Mouse (Mus musculus) liver, embryonic 16.5 days (tissue): Measurements from ENCODE around the gene Pik3r5. TPM values are rescaled to one million over a fixed set of nuclear protein-coding genes. Genes with fewer than 3 reads are reported as not detected.

Source experiments
- ATAC-seq: fragments of 200-750 bp; cut with Nextera tagmentation; 2 replicates; pipeline ENCODE4 v1.8.0; 2017; ENCODE audit warnings: low read depth, mild to moderate bottlenecking, moderate number of reproducible peaks, moderate library complexity
- H3K27ac ChIP-seq: fragments of 300-500 bp; sonication (generic); 2 replicates; pipeline ENCODE4 v1.5.1; 2014; ENCODE audit warnings: mild to moderate bottlenecking, low read length
- H3K27me3 ChIP-seq: fragments of 300-500 bp; sonication (generic); 2 replicates; pipeline ENCODE4 v1.6.1; 2014; ENCODE audit warnings: low read depth, low read length, mixed read lengths; ENCODE audit not compliant: control insufficient read depth, insufficient read depth
- H3K36me3 ChIP-seq: fragments of 300-500 bp; sonication (generic); 2 replicates; pipeline ENCODE4 v1.6.1; 2014; ENCODE audit warnings: mild to moderate bottlenecking; ENCODE audit not compliant: control insufficient read depth, insufficient read depth
- H3K4me1 ChIP-seq: fragments of 300-500 bp; sonication (generic); 2 replicates; pipeline ENCODE4 v1.6.1; 2014; ENCODE audit warnings: low read depth, low read length, mixed read lengths; ENCODE audit not compliant: control insufficient read depth
- H3K4me2 ChIP-seq: fragments of 300-500 bp; sonication (generic); 2 replicates; pipeline ENCODE4 v1.6.1; 2014; ENCODE audit warnings: low read depth, low read length, mixed read lengths
- H3K4me3 ChIP-seq: fragments of 300-500 bp; sonication (generic); 2 replicates; pipeline ENCODE4 v1.5.1; 2014; ENCODE audit warnings: low read depth, mild to moderate bottlenecking, low read length
- H3K9ac ChIP-seq: fragments of 300-500 bp; sonication (generic); 2 replicates; pipeline ENCODE4 v1.6.1; 2014; ENCODE audit warnings: low read depth, low read length
- H3K9me3 ChIP-seq: fragments of 300-500 bp; sonication (generic); replicated peaks from 2 replicates; pipeline ENCODE4 v1.6.1; 2016; ENCODE audit warnings: low read length; ENCODE audit not compliant: control insufficient read depth
- WGBS: fragments of 180-500 bp; shearing (Covaris S2); extraction: QIAGEN DNeasy Blood & Tissue Kit; methylation state at CpG from one replicate; pipeline ENCODE4 v1.1.7; 2014; ENCODE audit not compliant: insufficient replicate concordance; 5-methylcytosine and 5-hydroxymethylcytosine counted together
- polyA plus RNA-seq: library from polyadenylated mRNA; unstranded; fragments of >200 nt; fragmentation: Nextera tagmentation; extraction: Ambion mirVana; gene quantifications from 2 replicates; pipeline ENCODE4 v1.2.1, GENCODE M21; 2015

Pik3r5 gene
- polyA plus RNA-seq, 1 experiment from 2014 or later: 0.65 TPM

DNA sequence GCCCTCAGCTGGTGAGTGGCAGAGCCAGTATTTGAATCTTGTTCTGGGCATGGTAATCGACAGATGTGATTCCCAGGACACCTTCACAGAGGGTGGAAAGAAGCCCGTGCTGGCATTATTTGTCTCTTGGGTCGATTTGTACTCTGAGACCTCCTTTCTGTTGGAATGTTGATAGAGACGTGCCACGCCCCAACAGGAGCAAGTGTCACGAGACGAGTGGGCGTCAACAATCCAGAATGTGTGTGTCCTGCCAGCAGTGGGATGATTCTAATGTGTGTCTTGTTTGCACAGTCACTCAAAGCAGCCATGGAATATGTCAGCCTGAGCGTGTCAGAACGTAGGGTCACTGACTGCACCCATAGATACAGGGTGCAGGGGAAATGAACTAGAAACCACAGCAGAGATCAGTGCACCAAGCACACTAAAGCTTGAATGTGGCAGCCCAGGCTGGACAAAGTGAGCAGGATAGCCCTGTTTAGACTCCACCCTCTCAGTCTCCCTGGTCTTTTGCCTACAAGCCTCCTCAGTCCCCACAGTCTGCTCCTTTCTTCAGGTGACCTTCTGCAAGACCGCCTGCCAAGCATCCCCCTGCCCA lies 100.1 kb downstream of the Pik3r5 start:
- Histone ChIP-seq H3K9ac (no peak overlapping the region), H3K4me3 (no peak overlapping the region), H3K9me3 (no peaks in the 10 kb centered on the region), H3K4me1 (no peaks in the 10 kb centered on the region), H3K36me3 (no peaks in the 10 kb centered on the region), H3K27me3 (no peaks in the 10 kb centered on the region), H3K4me2 (no peak overlapping the region), H3K27ac (no peak overlapping the region)
- 53% methylated on average over 11 of the region's 11 CpGs for WGBS
- ATAC-seq: no peak

GRCm38 (mm10) chr11:68532773-68533172 lies 100.9 kb downstream of the Pik3r5 start:
- Histone ChIP-seq H3K4me3 (no peak overlapping the region), H3K27me3 (no peaks in the 10 kb centered on the region), H3K36me3 (no peaks in the 10 kb centered on the region), H3K9ac (no peak overlapping the region), H3K9me3 (no peaks in the 10 kb centered on the region), H3K4me2 (no peak overlapping the region), H3K27ac (no peak overlapping the region), H3K4me1 (no peaks in the 10 kb centered on the region)
- WGBS: 56% methylated on average over 5 of the region's 5 CpGs
- ATAC-seq: no peak

GRCm38 (mm10) chr11:68533971-68534475 lies 102.1 kb downstream of the Pik3r5 start:
- Histone ChIP-seq H3K9me3 (no peaks in the 10 kb centered on the region), H3K36me3 (no peaks in the 10 kb centered on the region), H3K27me3 (no peaks in the 10 kb centered on the region), H3K4me3 (no peak overlapping the region), H3K4me1 (no peaks in the 10 kb centered on the region), H3K4me2 (no peak overlapping the region), H3K27ac (no peak overlapping the region), H3K9ac (no peak overlapping the region)
- no peak for ATAC-seq
- 67% methylated on average over 6 of the region's 6 CpGs for WGBS

DNA sequence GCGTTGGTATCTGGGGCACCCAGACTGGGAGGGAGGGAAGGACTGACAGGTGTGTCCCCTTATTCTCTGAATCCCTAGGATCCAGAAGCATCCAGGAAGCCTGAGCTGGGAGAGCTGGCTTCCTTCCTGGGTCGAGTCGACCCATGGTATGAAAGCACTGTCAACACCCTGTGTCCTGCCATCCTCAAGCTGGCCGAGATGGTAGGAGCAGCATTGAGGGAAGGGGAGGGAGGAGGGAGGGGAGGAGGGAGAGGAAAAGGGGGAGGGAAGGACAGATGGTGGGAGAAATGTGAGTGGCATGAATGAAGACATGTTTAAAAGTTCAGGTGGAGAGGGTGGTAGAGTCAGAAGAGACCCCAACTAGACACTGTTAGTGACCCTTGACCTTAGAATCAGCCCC lies 104.1 kb downstream of the Pik3r5 start:
- no peak overlapping the region for H3K9ac ChIP-seq
- ATAC-seq: no peak
- H3K36me3 ChIP-seq: no peaks in the 10 kb centered on the region
- no peak overlapping the region for H3K27ac ChIP-seq
- WGBS: 48% methylated on average over 4 of the region's 4 CpGs
- H3K4me1 ChIP-seq: no peaks in the 10 kb centered on the region; the same call in 1 of the 2 replicates
- no peaks in the 10 kb centered on the region for H3K27me3 ChIP-seq
- H3K4me3 ChIP-seq: no peak overlapping the region
- H3K4me2 ChIP-seq: no peak overlapping the region
- H3K9me3 ChIP-seq: no peaks in the 10 kb centered on the region

GRCm38 (mm10) chr11:68536465-68536864 lies 104.5 kb downstream of the Pik3r5 start:
- Histone ChIP-seq H3K4me1 (no peaks in the 10 kb centered on the region; the same call in 1 of the 2 replicates), H3K9me3 (no peaks in the 10 kb centered on the region), H3K9ac (no peak overlapping the region), H3K27me3 (no peaks in the 10 kb centered on the region), H3K4me2 (no peak overlapping the region), H3K27ac (no peak overlapping the region), H3K4me3 (no peak overlapping the region), H3K36me3 (no peaks in the 10 kb centered on the region)
- 52% methylated on average over 4 of the region's 4 CpGs for WGBS
- no peak for ATAC-seq

- no peaks in the 10 kb centered on the region; the same call in 1 of the 2 replicates for H3K4me1 ChIP-seq
- no peak overlapping the region for H3K4me3 ChIP-seq
- no peak overlapping the region for H3K4me2 ChIP-seq
- H3K27me3 ChIP-seq: no peaks in the 10 kb centered on the region
- WGBS: 56% methylated on average over 5 of the region's 5 CpGs
- no peak overlapping the region for H3K27ac ChIP-seq
- no peak for ATAC-seq
- H3K36me3 ChIP-seq: no peaks in the 10 kb centered on the region
- H3K9ac ChIP-seq: no peak overlapping the region
- no peaks in the 10 kb centered on the region for H3K9me3 ChIP-seq
Observed at GRCm38 (mm10) chr11:68539621-68540020, 107.7 kb downstream of the Pik3r5 start.

DNA sequence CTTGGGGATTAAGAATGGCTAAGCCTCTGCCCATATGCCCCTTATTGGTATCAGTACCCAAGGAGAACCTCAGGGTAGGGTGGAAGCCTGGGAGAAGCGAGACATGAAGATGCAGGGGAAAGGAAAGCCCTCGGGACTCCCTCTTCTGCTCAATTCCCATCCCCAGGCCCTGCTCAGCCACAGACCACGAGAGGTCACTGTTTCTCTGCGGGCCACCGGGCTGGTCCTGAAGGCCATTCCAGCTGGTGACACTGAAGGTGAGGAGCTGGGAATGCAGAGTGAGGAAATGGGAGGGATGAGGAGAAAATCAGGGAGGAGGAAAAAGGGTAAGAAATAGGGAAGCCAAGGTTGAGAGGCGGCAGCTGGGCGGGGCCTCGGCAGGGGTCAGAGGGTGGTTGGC lies 112.6 kb downstream of the Pik3r5 start:
- Histone ChIP-seq H3K4me1 (no peaks in the 10 kb centered on the region; the same call in 1 of the 2 replicates), H3K27me3 (no peaks in the 10 kb centered on the region), H3K36me3 (no peaks in the 10 kb centered on the region), H3K4me3 (no peak overlapping the region), H3K4me2 (no peak overlapping the region), H3K9me3 (no peaks in the 10 kb centered on the region), H3K27ac (no peak overlapping the region), H3K9ac (no peak overlapping the region)
- WGBS: 28% methylated on average over 8 of the region's 8 CpGs
- ATAC-seq: no peak

DNA sequence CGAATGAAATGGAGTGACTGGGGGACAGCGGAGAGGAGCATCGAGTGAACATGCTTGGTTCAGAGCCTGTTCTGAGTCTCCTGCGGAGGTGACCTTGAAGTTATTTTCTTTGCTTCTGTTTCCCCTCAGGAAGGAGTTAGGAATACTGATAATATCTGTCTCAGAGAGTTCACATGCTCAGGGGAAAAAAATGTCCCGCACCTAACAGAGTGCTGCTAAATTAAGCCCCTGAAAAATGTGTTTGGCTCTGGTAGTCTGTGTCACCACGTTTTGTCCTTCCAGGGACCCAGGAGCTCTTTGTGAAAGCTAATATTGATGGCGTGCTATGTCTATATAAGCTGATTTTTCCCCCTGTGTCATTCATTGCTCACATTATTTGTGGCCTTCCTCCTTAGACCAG lies 113.3 kb downstream of the Pik3r5 start:
- ATAC-seq: no peak

GRCm38 (mm10) chr11:68545682-68546222 lies 113.8 kb downstream of the Pik3r5 start:
- Histone ChIP-seq H3K4me1 (no peaks in the 10 kb centered on the region; the same call in 1 of the 2 replicates), H3K27me3 (no peaks in the 10 kb centered on the region), H3K36me3 (no peaks in the 10 kb centered on the region), H3K4me2 (no peak overlapping the region), H3K27ac (no peak overlapping the region), H3K4me3 (no peak overlapping the region), H3K9me3 (no peaks in the 10 kb centered on the region), H3K9ac (no peak overlapping the region)
- WGBS: 63% methylated on average over 8 of the region's 8 CpGs
- no peak for ATAC-seq

More for the DNA sequence above, 113.3 kb downstream of the Pik3r5 start:
- Histone ChIP-seq H3K36me3 (no peaks in the 10 kb centered on the region), H3K4me2 (no peak overlapping the region), H3K9ac (no peak overlapping the region), H3K4me3 (no peak overlapping the region), H3K4me1 (no peaks in the 10 kb centered on the region; the same call in 1 of the 2 replicates), H3K9me3 (no peaks in the 10 kb centered on the region), H3K27me3 (no peaks in the 10 kb centered on the region), H3K27ac (no peak overlapping the region)
- WGBS: 44% methylated on average over 7 of the region's 7 CpGs
